Mouse (Mus musculus): ENCODE results near the gene Hs3st3a1.

The Hs3st3a1 gene

DNA sequence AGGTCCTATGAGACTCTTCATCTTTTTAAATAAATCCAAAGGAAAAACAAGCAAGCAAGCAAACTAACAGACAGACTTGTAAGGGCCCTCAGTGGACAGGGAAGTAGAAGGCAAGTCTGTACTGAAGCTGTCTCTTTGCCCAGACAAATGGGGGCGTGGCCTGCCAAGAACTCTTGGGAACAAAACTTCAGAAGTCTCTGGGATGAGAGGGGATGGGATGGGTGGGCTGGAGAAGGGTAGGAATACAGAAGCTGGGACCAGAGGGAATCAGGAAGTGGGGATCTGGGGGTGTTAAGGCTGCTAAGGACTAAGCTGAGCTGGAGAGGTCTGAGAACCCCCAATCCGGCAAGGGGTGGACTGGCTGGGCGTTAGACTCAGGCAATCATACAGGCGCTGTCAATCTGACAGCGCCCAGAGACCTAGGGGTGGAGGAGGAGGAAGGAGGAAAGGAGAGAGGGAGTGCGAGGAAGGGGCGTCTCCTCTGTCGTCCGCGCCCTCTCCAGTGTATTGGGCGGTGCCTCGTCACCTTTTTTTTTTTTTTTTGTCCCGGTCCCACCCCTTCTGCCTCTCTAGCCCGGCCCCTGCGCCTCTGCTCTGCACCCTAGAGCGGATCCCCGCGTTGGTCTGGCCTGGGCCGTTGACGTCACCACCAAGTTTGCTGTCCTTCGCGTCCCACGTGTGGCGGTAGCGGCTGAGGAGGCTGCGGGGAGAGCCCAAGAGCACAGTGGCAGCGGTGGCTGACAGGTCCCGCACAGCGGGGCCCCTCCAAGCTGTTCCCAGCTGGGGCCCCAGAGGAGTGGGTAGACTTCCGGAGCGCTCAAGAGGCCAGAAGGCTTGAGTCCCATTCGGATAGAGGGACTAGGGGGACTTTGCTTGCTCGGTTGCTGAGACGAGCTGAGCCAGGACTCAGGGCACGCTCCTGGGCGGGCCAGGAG, at the start of gene Hs3st3a1:
Gene Hs3st3a1 (plus strand): TSS at position 722 of the 935 bp plus-strand sequence.
- DNase-seq: no peak

GRCm38 (mm10) chr11:64386333-64386732, 48.8 kb upstream of the Hs3st3a1 start:
- no peak for DNase-seq

DNA sequence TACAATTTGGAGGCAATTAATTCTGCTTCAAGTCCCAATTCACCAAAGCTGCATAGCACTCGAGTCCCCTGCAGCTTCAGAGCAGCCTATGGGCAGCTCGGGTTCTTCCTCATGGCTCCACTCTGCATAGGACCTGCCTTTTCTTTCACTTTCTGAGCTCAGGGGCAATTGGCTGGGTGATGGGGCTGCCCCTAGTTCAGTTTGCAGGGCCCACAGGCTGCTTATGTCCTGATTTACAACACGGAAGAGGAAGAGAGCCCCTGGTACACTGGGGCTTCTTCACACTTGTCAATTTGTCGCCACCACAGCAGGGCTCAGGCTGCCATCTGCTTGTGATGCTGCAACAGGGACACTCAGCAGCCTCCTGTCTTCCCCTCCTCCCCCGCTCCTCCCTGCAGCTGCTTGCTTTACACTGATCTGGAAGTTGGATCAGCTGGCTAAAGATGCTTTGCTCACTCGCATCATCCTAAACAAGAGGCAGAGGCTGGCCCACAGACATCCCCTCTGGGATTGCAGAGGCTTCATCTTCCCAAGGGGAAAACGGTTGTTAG, 38.7 kb upstream of the Hs3st3a1 start:
- DNase-seq: no peak

GRCm38 (mm10) chr11:64396949-64397348, 38.2 kb upstream of the Hs3st3a1 start:
- DNase-seq: no peak

DNA sequence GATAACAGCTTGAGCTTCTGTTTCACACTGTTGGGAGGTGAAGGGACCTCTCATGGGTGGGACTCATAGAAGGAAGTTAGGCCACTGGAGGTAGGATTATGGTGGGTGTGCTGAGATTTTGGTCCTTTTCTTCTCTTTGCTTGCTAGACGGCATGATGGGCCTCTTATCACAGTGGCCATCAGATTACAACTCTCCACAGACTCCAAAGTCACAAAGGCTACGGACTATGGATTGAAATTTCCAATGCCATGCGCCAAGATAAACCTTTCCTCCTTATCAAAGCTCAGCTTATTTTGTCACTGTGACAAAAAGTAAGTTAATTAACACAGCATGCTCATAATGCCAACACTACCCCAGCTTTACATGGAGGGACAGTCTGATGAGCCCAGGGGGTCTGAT, 37.5 kb upstream of the Hs3st3a1 start:
- DNase-seq: no peak

- DNase-seq: no peak
These were observed 34.5 kb upstream of the Hs3st3a1 start for GRCm38 (mm10) chr11:64400534-64401093.

DNA sequence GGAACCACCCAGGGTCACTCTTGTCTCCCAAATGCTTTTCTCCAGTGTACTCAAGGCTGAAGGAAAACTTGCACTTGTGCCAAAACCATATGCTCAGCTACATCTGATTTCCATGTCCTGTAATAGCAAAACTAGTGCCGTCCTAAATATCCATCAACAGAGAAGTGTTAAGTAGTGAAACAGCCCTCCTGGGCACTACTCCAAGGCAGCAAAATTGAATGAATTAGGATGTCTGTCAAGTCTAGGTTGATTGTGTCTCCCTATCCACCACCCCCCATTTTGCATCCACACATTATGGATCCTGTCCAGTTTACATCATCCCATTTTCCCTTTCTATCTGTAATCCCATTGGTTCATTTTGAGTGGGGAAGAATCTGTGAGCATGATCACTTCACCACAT, 16.2 kb upstream of the Hs3st3a1 start:
- DNase-seq: no peak

GRCm38 (mm10) chr11:64435546-64436411, 647 bp downstream of the Hs3st3a1 start:
- no peak for DNase-seq

DNA sequence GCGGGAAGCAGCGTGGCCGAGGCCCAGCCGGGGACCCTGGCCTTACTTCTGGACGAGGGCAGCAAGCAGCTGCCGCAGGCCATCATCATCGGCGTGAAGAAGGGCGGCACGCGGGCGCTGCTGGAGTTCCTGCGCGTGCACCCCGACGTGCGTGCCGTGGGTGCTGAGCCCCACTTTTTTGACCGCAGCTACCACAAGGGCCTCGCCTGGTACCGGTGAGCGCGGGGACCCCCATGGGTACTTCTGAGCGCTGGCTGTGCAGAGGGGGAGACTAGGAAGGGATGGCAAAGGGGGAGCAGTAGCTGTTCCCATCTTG, 1.2 kb downstream of the Hs3st3a1 start, which contains the start of gene F930015N05Rik:
Gene F930015N05Rik (minus strand): TSS at position 242 of the 316 bp plus-strand sequence.
- no peak for DNase-seq

GRCm38 (mm10) chr11:64436791-64437298, 1.7 kb downstream of the Hs3st3a1 start:
- DNase-seq: no peak

DNA sequence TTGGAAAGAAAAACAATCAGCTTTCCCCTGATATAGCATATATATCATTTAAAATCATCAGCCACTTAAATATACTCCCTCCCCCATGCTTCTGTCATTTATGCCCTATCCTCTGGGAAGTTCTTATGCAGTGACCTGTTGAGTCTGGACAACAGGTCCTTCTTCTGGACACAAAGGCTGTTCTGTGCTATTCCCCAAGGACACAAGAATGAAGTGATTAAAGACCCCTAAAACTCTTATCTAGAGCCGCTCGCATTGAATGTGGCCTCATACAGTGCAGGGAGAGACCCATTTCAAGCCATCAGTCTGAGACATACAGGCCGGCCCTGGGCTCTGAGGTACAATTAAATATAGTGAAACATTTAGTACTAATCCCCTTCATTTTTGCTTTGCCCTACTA, 2.6 kb downstream of the Hs3st3a1 start:
- DNase-seq: no peak

DNA sequence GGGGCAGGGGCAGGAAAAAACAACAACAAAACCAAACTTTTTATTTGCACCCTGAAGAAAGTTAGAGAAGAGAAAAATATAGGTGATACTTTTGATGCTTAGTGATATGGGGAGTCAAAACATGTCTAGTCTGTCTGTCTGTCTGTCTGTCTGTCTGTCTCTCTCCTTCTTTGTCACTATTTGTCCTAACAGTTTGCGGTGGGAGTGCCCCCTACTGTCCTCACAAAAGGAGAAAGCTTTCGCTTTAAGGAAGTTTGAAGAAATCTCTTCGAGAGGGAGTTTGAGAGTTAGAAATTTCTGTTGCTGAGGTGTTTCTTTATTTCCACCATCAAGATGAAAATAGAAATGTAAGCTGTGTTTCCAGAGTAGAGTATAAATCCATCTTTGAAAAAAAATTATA, 3.8 kb downstream of the Hs3st3a1 start:
- DNase-seq: no peak

DNA sequence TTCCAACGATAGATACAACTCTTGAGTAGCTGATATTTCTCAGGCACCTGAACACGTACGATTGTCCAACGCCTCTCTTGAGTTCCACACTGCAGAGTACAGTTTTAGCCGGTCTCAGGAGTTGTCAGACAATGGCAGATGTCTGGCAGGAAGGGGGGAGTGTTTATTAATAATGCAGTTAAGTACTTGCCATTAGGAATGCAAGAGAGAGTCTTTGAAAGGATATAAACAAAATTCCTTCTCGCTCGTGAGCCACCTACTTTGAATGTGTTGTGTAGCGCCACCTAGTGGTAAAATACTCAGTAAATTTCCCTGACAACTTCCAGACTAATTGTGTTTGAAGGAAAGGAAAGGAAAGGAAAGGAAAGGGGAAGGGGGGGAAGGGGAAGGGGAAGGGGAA, 7.0 kb downstream of the Hs3st3a1 start:
- DNase-seq: no peak

GRCm38 (mm10) chr11:64442701-64443100, 7.6 kb downstream of the Hs3st3a1 start:
- DNase-seq: no peak

DNA sequence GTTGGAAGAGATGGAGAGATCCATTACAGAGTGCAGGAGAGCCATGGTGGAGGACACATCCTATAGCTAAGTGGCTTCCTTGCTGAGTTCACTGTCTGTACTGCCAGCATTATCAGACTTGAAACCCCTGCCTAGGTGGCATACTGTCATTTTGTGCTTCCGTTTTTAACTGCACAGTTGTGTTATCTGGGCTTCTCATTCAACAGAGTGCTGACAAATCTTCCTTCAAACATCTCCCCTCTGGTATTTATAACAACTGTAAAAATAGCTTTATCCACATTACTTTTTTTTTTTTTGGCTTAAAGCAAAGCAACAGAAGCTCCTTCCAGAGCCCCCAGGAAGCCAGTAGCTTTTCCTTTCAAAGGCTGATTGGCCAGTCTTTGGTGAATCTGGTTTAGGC, 10.1 kb downstream of the Hs3st3a1 start:
- DNase-seq: no peak

GRCm38 (mm10) chr11:64448586-64449315, 13.6 kb downstream of the Hs3st3a1 start:
- DNase-seq: no peak

DNA sequence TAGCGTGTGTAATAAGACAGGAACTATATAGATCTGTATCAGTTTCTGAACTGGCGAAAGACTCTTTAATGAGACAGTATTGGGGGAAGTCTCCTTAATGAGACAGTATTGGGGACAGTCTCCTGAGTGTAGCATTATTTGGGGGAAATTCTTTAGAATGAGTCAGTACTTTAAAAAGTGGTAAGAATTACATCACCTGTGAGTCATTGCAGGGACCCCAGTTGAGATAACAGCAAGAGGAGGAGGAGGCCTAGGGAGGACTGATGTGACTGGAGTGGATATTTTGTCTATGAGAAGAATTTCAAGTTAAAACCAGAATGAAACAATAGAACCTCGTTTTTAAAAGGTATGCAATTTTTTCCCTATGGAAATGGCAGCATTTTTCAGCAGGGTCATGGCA, 26.6 kb downstream of the Hs3st3a1 start:
- no peak for DNase-seq

GRCm38 (mm10) chr11:64468737-64469136, 33.6 kb downstream of the Hs3st3a1 start:
- DNase-seq: no peak

DNA sequence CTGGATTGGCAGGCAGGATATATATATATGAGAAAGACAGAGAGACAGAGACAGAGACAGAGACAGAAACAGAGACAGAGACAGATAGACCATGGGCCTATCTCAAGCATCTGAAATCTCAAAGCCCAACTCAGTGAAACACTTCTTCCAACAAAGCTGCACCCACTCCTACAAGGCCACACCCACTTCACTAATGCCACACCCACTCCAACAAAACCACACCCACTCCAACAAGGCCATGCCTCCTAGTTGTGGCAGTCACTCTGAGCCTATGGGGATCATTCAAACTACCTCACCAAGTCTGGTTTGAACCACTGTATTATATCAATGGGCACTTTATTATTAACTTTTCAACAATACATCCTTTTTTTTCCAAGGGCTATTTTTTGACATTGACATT, 35.6 kb downstream of the Hs3st3a1 start:
- DNase-seq: no peak

- no peak for DNase-seq
These were observed 38.5 kb downstream of the Hs3st3a1 start for GRCm38 (mm10) chr11:64473679-64474078.

GRCm38 (mm10) chr11:64481445-64481844, 46.3 kb downstream of the Hs3st3a1 start:
- no peak for DNase-seq

Data from thymus, adult 18-20 months (tissue).